Mouse (Mus musculus): ENCODE results near the gene Acsm2.

Gene Acsm2

GRCm38 (mm10) chr7:119554040-119554439 is at the start of gene Acsm2:
Acsm2 (plus strand) TSS chr7:119554340.
- no peak for DNase-seq (ENCODE audit: low spot score)

- DNase-seq (ENCODE audit: low spot score) = no peak
Observed at GRCm38 (mm10) chr7:119511143-119511542, 43.0 kb upstream of the Acsm2 start.

- no peak for DNase-seq (ENCODE audit: low spot score)
Observed at GRCm38 (mm10) chr7:119513056-119513455, 41.1 kb upstream of the Acsm2 start.

GRCm38 (mm10) chr7:119515492-119516271 is 38.5 kb upstream of the Acsm2 start:
- no peak for DNase-seq (ENCODE audit: low spot score)

- DNase-seq (ENCODE audit: low spot score) = no peak
Observed at GRCm38 (mm10) chr7:119516272-119516558, 37.9 kb upstream of the Acsm2 start.

- no peak for DNase-seq (ENCODE audit: low spot score)
Observed at GRCm38 (mm10) chr7:119519163-119519562, 35.0 kb upstream of the Acsm2 start, which contains the start of gene Acsm5. Acsm5 (plus strand) TSS chr7:119519463.

- DNase-seq (ENCODE audit: low spot score) = no peak
Observed at GRCm38 (mm10) chr7:119519654-119520053, 34.5 kb upstream of the Acsm2 start.

- no peak for DNase-seq (ENCODE audit: low spot score)
Observed at GRCm38 (mm10) chr7:119521816-119522215, 32.3 kb upstream of the Acsm2 start.

- DNase-seq (ENCODE audit: low spot score) = no peak
Observed at GRCm38 (mm10) chr7:119522385-119522784, 31.8 kb upstream of the Acsm2 start.

GRCm38 (mm10) chr7:119523389-119523788 is 30.8 kb upstream of the Acsm2 start, which contains the start of gene Pdilt:
Pdilt (minus strand) TSS chr7:119523489.
- DNase-seq (ENCODE audit: low spot score) = no peak

- no peak for DNase-seq (ENCODE audit: low spot score)
Observed at GRCm38 (mm10) chr7:119525881-119526281, 28.3 kb upstream of the Acsm2 start.

GRCm38 (mm10) chr7:119526486-119526885 is 27.7 kb upstream of the Acsm2 start:
- no peak for DNase-seq (ENCODE audit: low spot score)

- no peak for DNase-seq (ENCODE audit: low spot score)
Observed at GRCm38 (mm10) chr7:119527135-119527534, 27.0 kb upstream of the Acsm2 start.

GRCm38 (mm10) chr7:119527548-119527947 is 26.6 kb upstream of the Acsm2 start:
- DNase-seq (ENCODE audit: low spot score) = no peak

- no peak for DNase-seq (ENCODE audit: low spot score)
Observed at GRCm38 (mm10) chr7:119528617-119529016, 25.5 kb upstream of the Acsm2 start.

GRCm38 (mm10) chr7:119532924-119533323 is 21.2 kb upstream of the Acsm2 start:
- no peak for DNase-seq (ENCODE audit: low spot score)

GRCm38 (mm10) chr7:119534389-119534788 is 19.8 kb upstream of the Acsm2 start:
- no peak for DNase-seq (ENCODE audit: low spot score)

GRCm38 (mm10) chr7:119542445-119542844 is 11.7 kb upstream of the Acsm2 start:
- DNase-seq (ENCODE audit: low spot score) = no peak

- DNase-seq (ENCODE audit: low spot score) = no peak
Observed at GRCm38 (mm10) chr7:119545572-119545971, 8.6 kb upstream of the Acsm2 start.

GRCm38 (mm10) chr7:119550471-119551222 is 3.5 kb upstream of the Acsm2 start:
- DNase-seq (ENCODE audit: low spot score) = no peak

GRCm38 (mm10) chr7:119559789-119560451 is 5.8 kb downstream of the Acsm2 start:
- no peak for DNase-seq (ENCODE audit: low spot score)

- DNase-seq (ENCODE audit: low spot score) = no peak
Observed at GRCm38 (mm10) chr7:119560452-119560835, 6.3 kb downstream of the Acsm2 start.

- no peak for DNase-seq (ENCODE audit: low spot score)
Observed at GRCm38 (mm10) chr7:119561441-119561840, 7.3 kb downstream of the Acsm2 start.
